Mouse (Mus musculus): ENCODE measurements at regions not wholly inside any gene's neighbourhood (a gene's known extent, or its start where the extent isn't known, plus 50 kb on each side); places are given as distances from the start of the nearest gene placed in this dataset. TPM values are rescaled to one million over a fixed set of nuclear protein-coding genes. Genes with fewer than 3 reads are reported as not detected.

- no peaks in the 10 kb centered on the region for H3K9me3 ChIP-seq (ENCODE audit: low read length)
- H3K4me2 ChIP-seq (ENCODE audit: low read depth, low read length, poor library complexity, severe bottlenecking): peak overlapping the region; percentile 68
- WGBS: 11% methylated on average over 1 of the region's 1 CpGs
- DNase-seq (ENCODE audit: low spot score) (peak; percentile 33), ATAC-seq (ENCODE audit: low FRiP score) (no peak)
- H3K27ac ChIP-seq (ENCODE audit: low read depth, low read length): peak overlapping the region; percentile 92
- H3K9ac ChIP-seq (replicated peaks; ENCODE audit: low read length, poor library complexity, severe bottlenecking): peak overlapping the region; percentile 9; the same call in 1 of the 2 replicates
- H3K4me3 ChIP-seq (ENCODE audit: low read depth, low read length): peak overlapping the region; percentile 4; the same call in 1 of the 2 replicates
- no peak for TF ChIP-seq CTCF (IDR thresholded peaks at IDR 0.05)
- H3K27me3 ChIP-seq (ENCODE audit: insufficient read depth, low read length): no peaks in the 10 kb centered on the region
- H3K36me3 ChIP-seq (ENCODE audit: insufficient read depth, low read length): no peaks in the 10 kb centered on the region
- H3K4me1 ChIP-seq (ENCODE audit: insufficient read depth, low read length): no peaks in the 10 kb centered on the region; the same call in none of the 2 replicates
Observed at GRCm38 (mm10) chr13:28415769-28416168, 158.4 kb downstream of the Gm11361 start.

- Histone ChIP-seq H3K4me1 (ENCODE audit: insufficient read depth, low read length) (peaks cover 4% of the 10 kb centered on the region; the same call in 1 of the 2 replicates), H3K9me3 (ENCODE audit: low read length) (no peaks in the 10 kb centered on the region), H3K36me3 (ENCODE audit: insufficient read depth, low read length) (no peaks in the 10 kb centered on the region), H3K27me3 (ENCODE audit: insufficient read depth, low read length) (no peaks in the 10 kb centered on the region), H3K4me2 (ENCODE audit: low read depth, low read length, poor library complexity, severe bottlenecking) (no peak overlapping the region), H3K4me3 (ENCODE audit: low read depth, low read length) (no peak overlapping the region), H3K9ac (replicated peaks; ENCODE audit: low read length, poor library complexity, severe bottlenecking) (no peak overlapping the region), H3K27ac (ENCODE audit: low read depth, low read length) (no peak overlapping the region)
- ATAC-seq (ENCODE audit: low FRiP score): no peak
- no peak for TF ChIP-seq CTCF (IDR thresholded peaks at IDR 0.05)
- 22% methylated on average over 2 of the region's 2 CpGs for WGBS
- no peak for DNase-seq (ENCODE audit: low spot score)
Observed at GRCm38 (mm10) chr13:28410324-28410723, 153.0 kb downstream of the Gm11361 start.

- no peak overlapping the region for H3K4me3 ChIP-seq (ENCODE audit: low read depth, low read length)
- no peak overlapping the region for H3K27ac ChIP-seq (ENCODE audit: low read depth, low read length)
- H3K4me2 ChIP-seq (ENCODE audit: low read depth, low read length, poor library complexity, severe bottlenecking): no peak overlapping the region
- 17% methylated on average over 1 of the region's 1 CpGs for WGBS
- no peak overlapping the region for H3K9ac ChIP-seq (replicated peaks; ENCODE audit: low read length, poor library complexity, severe bottlenecking)
- no peak for DNase-seq (ENCODE audit: low spot score)
- TF ChIP-seq CTCF (IDR thresholded peaks at IDR 0.05): no peak
- no peaks in the 10 kb centered on the region for H3K36me3 ChIP-seq (ENCODE audit: insufficient read depth, low read length)
- ATAC-seq (ENCODE audit: low FRiP score): no peak
- H3K27me3 ChIP-seq (ENCODE audit: insufficient read depth, low read length): no peaks in the 10 kb centered on the region
- H3K9me3 ChIP-seq (ENCODE audit: low read length): no peaks in the 10 kb centered on the region
- H3K4me1 ChIP-seq (ENCODE audit: insufficient read depth, low read length): peaks cover 4% of the 10 kb centered on the region; the same call in 1 of the 2 replicates
Observed at GRCm38 (mm10) chr13:28409609-28409902, 152.2 kb downstream of the Gm11361 start.

GRCm38 (mm10) chr13:28408868-28409608, 151.7 kb downstream of the Gm11361 start:
- Histone ChIP-seq H3K9ac (replicated peaks; ENCODE audit: low read length, poor library complexity, severe bottlenecking) (no peak overlapping the region), H3K27me3 (ENCODE audit: insufficient read depth, low read length) (no peaks in the 10 kb centered on the region), H3K4me3 (ENCODE audit: low read depth, low read length) (no peak overlapping the region), H3K4me2 (ENCODE audit: low read depth, low read length, poor library complexity, severe bottlenecking) (no peak overlapping the region), H3K9me3 (ENCODE audit: low read length) (no peaks in the 10 kb centered on the region), H3K27ac (ENCODE audit: low read depth, low read length) (no peak overlapping the region; the same call in 1 of the 2 replicates), H3K4me1 (ENCODE audit: insufficient read depth, low read length) (peaks cover 4% of the 10 kb centered on the region; the same call in 1 of the 2 replicates), H3K36me3 (ENCODE audit: insufficient read depth, low read length) (no peaks in the 10 kb centered on the region)
- WGBS: 30% methylated on average over 7 of the region's 7 CpGs
- TF ChIP-seq CTCF (IDR thresholded peaks at IDR 0.05): no peak
- ATAC-seq (ENCODE audit: low FRiP score) (no peak), DNase-seq (ENCODE audit: low spot score) (no peak)

- TF ChIP-seq CTCF (IDR thresholded peaks at IDR 0.05): no peak
- Histone ChIP-seq H3K9me3 (ENCODE audit: low read length) (no peaks in the 10 kb centered on the region), H3K36me3 (ENCODE audit: insufficient read depth, low read length) (no peaks in the 10 kb centered on the region), H3K27me3 (ENCODE audit: insufficient read depth, low read length) (no peaks in the 10 kb centered on the region), H3K27ac (ENCODE audit: low read depth, low read length) (no peak overlapping the region), H3K4me3 (ENCODE audit: low read depth, low read length) (no peak overlapping the region), H3K4me2 (ENCODE audit: low read depth, low read length, poor library complexity, severe bottlenecking) (no peak overlapping the region), H3K4me1 (ENCODE audit: insufficient read depth, low read length) (no peaks in the 10 kb centered on the region), H3K9ac (replicated peaks; ENCODE audit: low read length, poor library complexity, severe bottlenecking) (no peak overlapping the region)
- ATAC-seq (ENCODE audit: low FRiP score): no peak
- no peak for DNase-seq (ENCODE audit: low spot score)
- 61% methylated on average over 7 of the region's 7 CpGs for WGBS
Observed at GRCm38 (mm10) chr13:28400459-28400858, 143.1 kb downstream of the Gm11361 start.

Small RNA genes in the stretch of these regions (microRNA-seq; reads per million reads assigned to microRNA genes)
- not detected for gene Mir6368 (ENCODE audit: borderline number of aligned reads)

Measured in midbrain, postnatal 0 days (tissue).